Mouse (Mus musculus): ENCODE results near the gene Pced1b.

DNA sequence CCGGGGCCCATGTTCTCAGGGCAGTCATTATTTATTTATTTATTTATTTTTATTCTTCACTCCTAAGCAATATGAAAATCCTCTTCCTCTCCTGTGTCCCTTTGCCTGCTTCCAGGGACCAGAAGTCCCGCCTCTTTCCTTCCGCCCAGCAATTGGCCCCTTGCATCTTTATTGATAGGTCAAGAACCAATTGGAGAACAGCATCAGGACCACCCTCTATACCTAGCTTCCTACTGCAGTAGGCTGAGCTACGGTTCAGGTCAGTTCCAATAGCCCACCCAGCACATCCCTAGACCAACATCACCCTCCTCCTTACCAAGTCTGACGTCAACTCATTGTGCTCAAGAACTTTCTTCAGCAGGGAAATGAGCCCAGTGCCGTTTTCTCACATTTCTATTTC is 99.0 kb downstream of the Pced1b start:
- TF ChIP-seq CTCF (IDR thresholded peaks at IDR 0.05; ENCODE audit: low read depth, low read length) (no peak), POLR2AphosphoS5 (IDR thresholded peaks at IDR 0.05; ENCODE audit: insufficient replicate concordance, low read depth, low read length) (no peak), GATA1 (IDR thresholded peaks at IDR 0.05; ENCODE audit: borderline replicate concordance, low read length) (no peak)

All from G1E (cell line).